ENCODE assay signal across 7 mouse cellular contexts in the genomic region with DNA sequence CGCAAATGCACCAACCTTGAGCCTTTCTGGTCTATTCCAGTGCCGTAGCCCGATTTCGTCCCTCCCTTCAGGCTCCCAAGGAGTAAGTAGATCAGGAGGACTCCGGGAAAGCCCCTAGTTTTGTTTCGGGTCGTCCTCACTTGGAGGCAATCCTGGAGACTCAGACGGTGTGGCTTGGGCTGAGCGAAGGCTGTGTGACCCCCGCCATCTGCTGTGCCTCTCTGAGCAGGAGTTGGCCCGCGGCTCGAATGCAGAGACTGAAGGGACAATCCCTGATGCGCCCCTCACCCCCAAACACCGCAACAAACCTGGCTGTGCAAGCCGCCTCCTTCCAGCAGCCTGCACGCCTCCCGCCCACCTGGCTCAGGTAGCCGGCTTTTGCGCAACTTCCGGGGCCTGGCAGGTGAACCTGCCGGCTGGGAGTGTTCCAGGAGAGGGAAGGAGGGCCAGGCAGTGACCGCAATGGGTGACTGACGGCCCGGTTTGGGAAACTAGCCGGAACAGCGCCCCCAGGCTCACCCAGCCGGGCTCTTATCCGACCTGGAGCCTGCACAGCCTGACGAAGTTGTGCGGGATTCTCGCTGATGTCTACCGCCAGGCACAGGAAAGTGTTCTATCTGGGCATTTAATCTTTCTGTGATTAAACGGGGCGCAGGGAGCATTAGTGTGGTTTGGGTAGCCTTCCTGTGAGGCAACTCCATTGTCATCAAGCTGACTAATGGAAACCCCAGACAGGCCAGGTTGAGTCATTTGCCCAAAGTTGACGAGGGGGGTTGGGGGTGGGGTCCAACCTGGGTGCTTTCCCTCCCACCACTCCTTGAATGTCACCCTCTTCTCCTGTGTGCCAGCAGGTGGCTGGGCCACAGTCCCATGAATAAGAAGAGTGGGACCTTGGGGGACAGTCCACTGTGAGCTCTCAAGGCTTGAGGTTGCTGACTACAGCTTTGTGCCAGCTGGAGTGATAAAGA. TPM values are rescaled to one million over a fixed set of nuclear protein-coding genes. Genes with fewer than 3 reads are reported as not detected.
DNase-seq lines count a peak whose midpoint lies in the region; ATAC-seq lines count a peak whose summit lies in the region.

No protein-coding gene starts in this region.

- no peak overlapping the region for H3K9ac ChIP-seq in embryonic facial prominence, embryonic 15.5 days
- H3K9ac ChIP-seq in stomach, embryonic 15.5 days: no peak overlapping the region; the same call in 1 of the 2 replicates

- peak overlapping the region; percentile 51 for H3K4me2 ChIP-seq in embryonic facial prominence, embryonic 15.5 days (replicated peaks)
- peak overlapping the region; percentile 58 for H3K4me2 ChIP-seq in stomach, embryonic 15.5 days

- no peaks in the 10 kb centered on the region for H3K9me3 ChIP-seq in embryonic facial prominence, embryonic 15.5 days (replicated peaks)
- no peaks in the 10 kb centered on the region for H3K9me3 ChIP-seq in stomach, embryonic 15.5 days

- H3K27me3 ChIP-seq in embryonic facial prominence, embryonic 15.5 days: peaks cover 16% of the 10 kb centered on the region; the same call in 1 of the 2 replicates
- H3K27me3 ChIP-seq in stomach, embryonic 15.5 days (replicated peaks): 0 out of 2 replicates have a peak, but pooled peaks cover 3% of the 10 kb centered on the region

- H3K4me3 ChIP-seq in embryonic facial prominence, embryonic 15.5 days (replicated peaks): peak overlapping the region; percentile 36
- peak overlapping the region; percentile 34 for H3K4me3 ChIP-seq in stomach, embryonic 15.5 days (replicated peaks)

- peak; percentile 61 for ATAC-seq in CD4-positive, CD25-positive, alpha-beta regulatory T cell, adult 4 months
- no peak for ATAC-seq in embryonic facial prominence, embryonic 15.5 days (ENCODE audit: insufficient number of reproducible peaks, low FRiP score, low TSS enrichment, low read depth)
- ATAC-seq in stomach, embryonic 15.5 days (ENCODE audit: insufficient read depth, low FRiP score, low read depth): 0 out of 2 replicates have a peak, but pooled peaks have one; percentile 3

- WGBS in embryonic facial prominence, embryonic 15.5 days: 14% methylated on average over 36 of the region's 36 CpGs
- 24% methylated on average over 36 of the region's 36 CpGs for WGBS in stomach, embryonic 15.5 days

- peak overlapping the region; percentile 71 for H3K27ac ChIP-seq in embryonic facial prominence, embryonic 15.5 days (replicated peaks)
- H3K27ac ChIP-seq in stomach, embryonic 15.5 days: peak overlapping the region; percentile 81

- peak; percentile 90 for DNase-seq in 416B (ENCODE audit: low read depth)
- DNase-seq in kidney, adult 8-10 months: peak; percentile 75 to 86
- DNase-seq in lung, postnatal 14 days: peak; percentile 79
- no peak for DNase-seq in layer of hippocampus, adult 18-20 months (ENCODE audit: low spot score in 2 of 2)

- H3K4me1 ChIP-seq in embryonic facial prominence, embryonic 15.5 days: peaks cover 57% of the 10 kb centered on the region
- peaks cover 66% of the 10 kb centered on the region for H3K4me1 ChIP-seq in stomach, embryonic 15.5 days

- peaks cover 7% of the 10 kb centered on the region; the same call in 1 of the 2 replicates for H3K36me3 ChIP-seq in embryonic facial prominence, embryonic 15.5 days
- peaks cover 13% of the 10 kb centered on the region for H3K36me3 ChIP-seq in stomach, embryonic 15.5 days

RNA-seq across cellular contexts. Expression of a gene that starts 6.1 kb away (rescaled TPM):
- 10 to 100 TPM; 16.2 to 31.3 TPM for polyA plus RNA-seq in CD4-positive, CD25-positive, alpha-beta regulatory T cell, adult 4 months (2017; shearing (Covaris generic))
- 29.5 and 30.7 TPM in 2 replicates for polyA plus RNA-seq in embryonic facial prominence, embryonic 15.5 days (2015; fragmentation: Nextera tagmentation; extraction: Ambion mirVana)
- polyA plus RNA-seq in stomach, embryonic 15.5 days (2015; fragmentation: Nextera tagmentation; extraction: Ambion mirVana): 26.8 TPM in 2 replicates
- total RNA-seq in layer of hippocampus, adult 18-20 months (2021): 1 to 10 TPM; 7.3 to 9.7 TPM

RNA-seq across cellular contexts. Expression of a gene that starts 22.4 kb away (rescaled TPM):
- 10 to 100 TPM in 1 of 2 experiments, 1 to 10 TPM in 1; 8.6 to 16.0 TPM for polyA plus RNA-seq in CD4-positive, CD25-positive, alpha-beta regulatory T cell, adult 4 months (2017; shearing (Covaris generic))
- polyA plus RNA-seq in embryonic facial prominence, embryonic 15.5 days (2015; fragmentation: Nextera tagmentation; extraction: Ambion mirVana): 5.9 and 6.3 TPM in 2 replicates
- polyA plus RNA-seq in stomach, embryonic 15.5 days (2015; fragmentation: Nextera tagmentation; extraction: Ambion mirVana): 4.9 and 7.3 TPM in 2 replicates
- total RNA-seq in layer of hippocampus, adult 18-20 months (2021): 1 to 10 TPM; 2.1 to 2.4 TPM

Comparison
In these comparisons a context has a peak if more than half of its experiments do, and no peak if none do; other contexts are left out.
1. DNase-seq: peak in 416B (single experiment), kidney, adult 8-10 months (2 of 2) and lung, postnatal 14 days (single experiment); none in layer of hippocampus, adult 18-20 months (0 of 2).